Mouse (Mus musculus): Measurements from ENCODE around the gene Ankrd40. TPM values are rescaled to one million over a fixed set of nuclear protein-coding genes. Genes with fewer than 3 reads are reported as not detected.

The Ankrd40 gene
- polyA plus RNA-seq, 1 experiment from 2014 or later = 102 TPM

- DNase-seq (ENCODE audit: low read depth, low spot score) = no peak
- ATAC-seq = no peak
- H3K27me3 ChIP-seq = no peaks in the 10 kb centered on the region
- in situ Hi-C loops (cut with MboI; ENCODE audit: low pct_unique_long_range_greater_than_20kb) = no loop called here
- TF ChIP-seq CTCF (IDR thresholded peaks at IDR 0.05) = no peak
- ChIA-PET CTCF (no interaction called here), POLR2A (no interaction called here)
These were observed 46.6 kb downstream of the Ankrd40 start for GRCm38 (mm10) chr11:94374276-94374948.

DNA sequence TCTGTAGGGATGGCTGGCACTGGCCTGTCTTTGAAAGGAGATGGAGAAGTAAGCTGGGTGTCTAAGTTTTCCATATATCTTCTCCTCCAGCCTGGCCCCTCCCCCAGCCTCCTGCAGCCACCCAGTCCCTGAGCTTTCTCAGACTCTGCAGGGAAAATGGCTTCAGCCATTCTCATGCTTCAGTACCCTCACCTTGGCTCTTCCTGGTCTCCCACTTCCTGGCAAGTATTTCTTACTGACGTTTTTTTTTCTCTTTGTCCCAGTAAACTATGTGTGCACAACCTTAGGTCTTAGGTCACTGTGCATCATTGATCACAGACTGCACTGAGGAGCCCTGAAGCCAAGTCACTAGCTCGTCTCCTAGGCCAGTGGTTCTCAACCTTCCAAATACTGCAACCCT lies 51.3 kb downstream of the Ankrd40 start:
- DNase-seq (ENCODE audit: low read depth, low spot score) = peak; percentile 35
- in situ Hi-C loops (cut with MboI; ENCODE audit: low pct_unique_long_range_greater_than_20kb) = no loop called here
- POLR2A ChIA-PET = no interaction called here
- CTCF ChIA-PET = interaction anchor here (0.8 to 1.2 kb wide), 3 partner anchors 20 to 26 kb away, joined by 3 to 4 read pairs (median 3); no protein-coding TSS in a partner anchor
- H3K27me3 ChIP-seq = no peaks in the 10 kb centered on the region
- TF ChIP-seq CTCF (IDR thresholded peaks at IDR 0.05) = no peak
- ATAC-seq = peak; percentile 39

- DNase-seq (ENCODE audit: low read depth, low spot score) (no peak), ATAC-seq (no peak)
- no peaks in the 10 kb centered on the region for H3K27me3 ChIP-seq
- POLR2A ChIA-PET = no interaction called here
- CTCF ChIA-PET = interaction anchor here (0.8 to 1.2 kb wide), 2 partner anchors 19 to 26 kb away, joined by 3 read pairs; no protein-coding TSS in a partner anchor
- no peak for TF ChIP-seq CTCF (IDR thresholded peaks at IDR 0.05)
- in situ Hi-C loops (cut with MboI; ENCODE audit: low pct_unique_long_range_greater_than_20kb) = no loop called here
These were observed 51.9 kb downstream of the Ankrd40 start for GRCm38 (mm10) chr11:94379736-94380135.

GRCm38 (mm10) chr11:94385977-94386771 lies 58.4 kb downstream of the Ankrd40 start:
- in situ Hi-C loops (cut with MboI; ENCODE audit: low pct_unique_long_range_greater_than_20kb) = no loop called here
- no peaks in the 10 kb centered on the region for H3K27me3 ChIP-seq
- POLR2A ChIA-PET = no interaction called here
- CTCF ChIA-PET = interaction anchor here (1.0 to 1.7 kb wide), 2 partner anchors 20 to 36 kb away, joined by 3 to 5 read pairs; no protein-coding TSS in a partner anchor
- TF ChIP-seq CTCF (IDR thresholded peaks at IDR 0.05) = no peak
- DNase-seq (ENCODE audit: low read depth, low spot score) (no peak), ATAC-seq (no peak)

GRCm38 (mm10) chr11:94387756-94388155 lies 60.0 kb downstream of the Ankrd40 start:
- DNase-seq (ENCODE audit: low read depth, low spot score) (no peak), ATAC-seq (no peak)
- no peaks in the 10 kb centered on the region for H3K27me3 ChIP-seq
- ChIA-PET CTCF (interaction anchor here (1.0 to 1.7 kb wide), 3 partner anchors 17 to 99 kb away, joined by 3 to 5 read pairs (median 3); no protein-coding TSS in a partner anchor), POLR2A (no interaction called here)
- in situ Hi-C loops (cut with MboI; ENCODE audit: low pct_unique_long_range_greater_than_20kb) = no loop called here
- TF ChIP-seq CTCF (IDR thresholded peaks at IDR 0.05) = no peak

- TF ChIP-seq CTCF (IDR thresholded peaks at IDR 0.05) = no peak
- POLR2A ChIA-PET = interaction anchor here (0.7 kb wide), 1 partner anchor 38 kb away, joined by 8 read pairs; no protein-coding TSS in a partner anchor
- in situ Hi-C loops (cut with MboI; ENCODE audit: low pct_unique_long_range_greater_than_20kb) = no loop called here
- DNase-seq (ENCODE audit: low read depth, low spot score) = no peak
- CTCF ChIA-PET = interaction anchor here (1.2 kb wide), 1 partner anchor 98 kb away, joined by 3 read pairs; no protein-coding TSS in a partner anchor
- no peak for ATAC-seq
- no peaks in the 10 kb centered on the region for H3K27me3 ChIP-seq
These were observed 61.2 kb downstream of the Ankrd40 start for GRCm38 (mm10) chr11:94389021-94389420.

DNA sequence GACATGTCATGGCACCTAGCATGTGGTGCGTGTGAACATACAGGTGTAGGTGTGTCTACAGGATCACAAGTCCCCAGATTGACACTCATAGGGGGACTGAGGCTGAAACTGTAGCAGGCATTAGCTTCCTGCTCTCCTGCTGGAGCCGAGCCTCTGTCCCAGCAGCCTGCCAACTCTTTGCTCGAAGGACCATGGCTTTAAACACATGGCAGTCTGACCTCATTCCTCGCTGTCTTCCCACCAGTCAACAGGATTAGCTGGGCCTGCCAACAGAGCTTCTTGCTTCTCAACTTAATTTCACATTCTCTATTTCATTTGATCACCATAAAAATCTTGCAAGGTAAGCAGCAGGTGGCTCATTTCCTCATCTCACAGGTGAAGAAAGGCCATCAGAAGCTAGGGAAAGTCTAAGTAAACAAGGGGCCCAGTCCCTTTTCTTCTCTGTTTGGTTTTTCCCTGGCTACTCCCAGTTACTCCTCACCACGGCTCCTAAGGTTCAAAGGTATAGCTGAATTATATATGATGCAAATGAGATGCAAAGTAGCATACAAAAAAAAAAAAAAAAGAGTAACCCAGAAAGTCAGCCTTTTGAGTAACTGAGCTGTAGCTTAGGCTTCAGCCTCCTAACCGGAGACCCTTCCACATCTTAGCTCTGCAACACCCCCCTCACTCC lies 62.1 kb downstream of the Ankrd40 start:
- H3K27me3 ChIP-seq = no peaks in the 10 kb centered on the region
- ATAC-seq (no peak), DNase-seq (ENCODE audit: low read depth, low spot score) (no peak)
- CTCF ChIA-PET = interaction anchor here (0.8 to 1.4 kb wide), 3 partner anchors 9 to 14 kb away, joined by 3 to 5 read pairs (median 4); no protein-coding TSS in a partner anchor
- POLR2A ChIA-PET = interaction anchor here (0.7 kb wide), 1 partner anchor 17 kb away, joined by 3 read pairs; no protein-coding TSS in a partner anchor
- in situ Hi-C loops (cut with MboI; ENCODE audit: low pct_unique_long_range_greater_than_20kb) = no loop called here
- no peak for TF ChIP-seq CTCF (IDR thresholded peaks at IDR 0.05)

DNA sequence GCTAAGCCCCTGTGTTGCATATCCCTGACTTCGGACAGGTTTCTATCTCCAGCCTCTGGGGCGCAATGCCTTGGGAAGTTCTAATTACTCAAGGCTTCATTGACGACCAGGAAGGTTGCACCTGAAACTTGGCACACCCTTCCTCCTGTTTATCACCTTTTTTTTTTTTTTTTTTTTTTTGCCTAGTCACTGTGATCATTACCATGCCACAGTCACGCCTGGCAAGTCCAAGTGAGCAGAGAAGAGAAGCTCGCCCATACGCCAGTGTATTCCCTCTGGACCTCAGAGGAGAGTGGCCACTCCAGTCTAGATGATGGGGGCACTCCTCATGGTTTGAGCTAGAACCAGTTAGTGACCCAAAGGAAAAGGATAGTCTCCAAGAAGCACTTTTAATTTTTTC lies 63.0 kb downstream of the Ankrd40 start:
- CTCF ChIA-PET = interaction anchor here (1.4 kb wide), 1 partner anchor 12 kb away, joined by 5 read pairs; no protein-coding TSS in a partner anchor
- no peak for TF ChIP-seq CTCF (IDR thresholded peaks at IDR 0.05)
- no peak for DNase-seq (ENCODE audit: low read depth, low spot score)
- no peak for ATAC-seq
- no peaks in the 10 kb centered on the region for H3K27me3 ChIP-seq
- POLR2A ChIA-PET = no interaction called here
- in situ Hi-C loops (cut with MboI; ENCODE audit: low pct_unique_long_range_greater_than_20kb) = no loop called here

Other genes starting within 250 kb of the Ankrd40 start
- gene Tob1, start 116.5 kb upstream of the Ankrd40 start, polyA plus RNA-seq (2021) = 24.9 TPM
- 0.08 TPM for gene Wfikkn2, start 82.0 kb upstream of the Ankrd40 start, polyA plus RNA-seq (2021)
- gene Gm21885, start 46.1 kb upstream of the Ankrd40 start, polyA plus RNA-seq (2021) = not detected
- gene Luc7l3, start 6.0 kb upstream of the Ankrd40 start, polyA plus RNA-seq (2021) = 96.3 TPM
- gene Abcc3, start 65.0 kb downstream of the Ankrd40 start, polyA plus RNA-seq (2021) = 0.64 TPM
- 79.1 TPM for gene Cacna1g, start 146.2 kb downstream of the Ankrd40 start, polyA plus RNA-seq (2021)
- gene Spata20, start 158.2 kb downstream of the Ankrd40 start, polyA plus RNA-seq (2021) = 0.27 TPM
- gene Epn3, start 172.0 kb downstream of the Ankrd40 start, polyA plus RNA-seq (2021) = 48.0 TPM
- gene Mycbpap, start 193.7 kb downstream of the Ankrd40 start, polyA plus RNA-seq (2021) = 1.3 TPM
- 11.4 TPM for gene Rsad1, start 221.3 kb downstream of the Ankrd40 start, polyA plus RNA-seq (2021)
- 0.04 TPM for gene Chad, start 237.0 kb downstream of the Ankrd40 start, polyA plus RNA-seq (2021)

Measured in Patski (cell line).